Mouse (Mus musculus) limb, embryonic 12.5 days (tissue): ENCODE results near the gene Serpine2. TPM values are rescaled to one million over a fixed set of nuclear protein-coding genes. Genes with fewer than 3 reads are reported as not detected.
A peak's percentile ranks its signal among the peaks of the same experiment; 100 is the strongest.

ENCODE experiments used
- ATAC-seq: fragments of 200-750 bp; cut with Nextera tagmentation; 2 replicates; pipeline ENCODE4 v1.8.0; 2017; ENCODE audit warnings: low read depth, moderate TSS enrichment; ENCODE audit not compliant: insufficient number of reproducible peaks, insufficient read depth, low FRiP score, low TSS enrichment
- H3K27ac ChIP-seq: fragments of 300-500 bp; sonication (generic); 2 replicates; pipeline ENCODE4 v1.5.1; 2016; ENCODE audit warnings: mild to moderate bottlenecking, moderate library complexity
- H3K27me3 ChIP-seq: fragments of 300-500 bp; sonication (generic); 2 replicates; pipeline ENCODE4 v1.6.1; 2016; ENCODE audit warnings: mild to moderate bottlenecking, moderate library complexity
- H3K36me3 ChIP-seq: fragments of 300-500 bp; sonication (generic); 2 replicates; pipeline ENCODE4 v1.6.1; 2016; ENCODE audit warnings: mild to moderate bottlenecking, moderate library complexity
- H3K4me1 ChIP-seq: fragments of 300-500 bp; sonication (generic); replicated peaks from 2 replicates; pipeline ENCODE4 v1.6.1; 2016
- H3K4me2 ChIP-seq: fragments of 300-500 bp; sonication (generic); 2 replicates; pipeline ENCODE4 v1.6.1; 2016; ENCODE audit warnings: mild to moderate bottlenecking, moderate library complexity
- H3K4me3 ChIP-seq: fragments of 300-500 bp; sonication (generic); replicated peaks from 2 replicates; pipeline ENCODE4 v1.5.1; 2016; ENCODE audit warnings: mild to moderate bottlenecking
- H3K9ac ChIP-seq: fragments of 300-500 bp; sonication (generic); replicated peaks from 2 replicates; pipeline ENCODE4 v1.6.1; 2016; ENCODE audit warnings: mild to moderate bottlenecking, moderate library complexity
- H3K9me3 ChIP-seq: fragments of 300-500 bp; sonication (generic); 2 replicates; pipeline ENCODE4 v1.6.1; 2016; ENCODE audit warnings: mild to moderate bottlenecking, moderate library complexity
- WGBS: fragments of 180-500 bp; shearing (Covaris S2); methylation state at CpG from one replicate; pipeline ENCODE4 v1.1.7; 2016; 5-methylcytosine and 5-hydroxymethylcytosine counted together
- polyA plus RNA-seq: library from polyadenylated mRNA; unstranded; fragments of >200 nt; fragmentation: Nextera tagmentation; extraction: Ambion mirVana; gene quantifications from 2 replicates; pipeline ENCODE4 v1.2.1, GENCODE M21; 2016

The Serpine2 gene
- polyA plus RNA-seq, 1 experiment from 2014 or later = 186 TPM

GRCm38 (mm10) chr1:79815446-79815845 lies 45.5 kb downstream of the Serpine2 start:
- ATAC-seq = no peak
- H3K27me3 ChIP-seq = peaks cover 12% of the 10 kb centered on the region; the same call in 1 of the 2 replicates
- 90% methylated on average over 3 of the region's 3 CpGs for WGBS
- no peak overlapping the region for H3K27ac ChIP-seq
- no peak overlapping the region for H3K4me3 ChIP-seq
- H3K9ac ChIP-seq = no peak overlapping the region
- no peak overlapping the region for H3K4me2 ChIP-seq
- H3K36me3 ChIP-seq = peaks cover 31% of the 10 kb centered on the region
- no peaks in the 10 kb centered on the region for H3K9me3 ChIP-seq
- H3K4me1 ChIP-seq = no peaks in the 10 kb centered on the region

- Histone ChIP-seq H3K27ac (no peak overlapping the region), H3K36me3 (peaks cover 20% of the 10 kb centered on the region; the same call in 1 of the 2 replicates), H3K4me2 (no peak overlapping the region), H3K9ac (no peak overlapping the region), H3K9me3 (no peaks in the 10 kb centered on the region), H3K27me3 (no peaks in the 10 kb centered on the region), H3K4me3 (no peak overlapping the region), H3K4me1 (no peaks in the 10 kb centered on the region)
- no peak for ATAC-seq
- 77% methylated on average over 3 of the region's 3 CpGs for WGBS
Observed at GRCm38 (mm10) chr1:79809447-79809846, 51.5 kb downstream of the Serpine2 start.

GRCm38 (mm10) chr1:79806865-79807264 lies 54.1 kb downstream of the Serpine2 start:
- WGBS = 87% methylated on average over 5 of the region's 5 CpGs
- Histone ChIP-seq H3K27me3 (no peaks in the 10 kb centered on the region), H3K9ac (no peak overlapping the region), H3K27ac (no peak overlapping the region), H3K4me1 (no peaks in the 10 kb centered on the region), H3K36me3 (peaks cover 32% of the 10 kb centered on the region), H3K9me3 (no peaks in the 10 kb centered on the region), H3K4me3 (no peak overlapping the region), H3K4me2 (no peak overlapping the region)
- ATAC-seq = no peak

GRCm38 (mm10) chr1:79803614-79804013 lies 57.4 kb downstream of the Serpine2 start:
- Histone ChIP-seq H3K9ac (no peak overlapping the region), H3K4me2 (no peak overlapping the region), H3K9me3 (no peaks in the 10 kb centered on the region), H3K4me1 (no peaks in the 10 kb centered on the region), H3K36me3 (peaks cover 54% of the 10 kb centered on the region), H3K27ac (no peak overlapping the region), H3K27me3 (no peaks in the 10 kb centered on the region), H3K4me3 (no peak overlapping the region)
- WGBS = 92% methylated on average over 7 of the region's 7 CpGs
- no peak for ATAC-seq

GRCm38 (mm10) chr1:79802858-79803427 lies 58.0 kb downstream of the Serpine2 start:
- Histone ChIP-seq H3K36me3 (peaks cover 55% of the 10 kb centered on the region), H3K4me2 (no peak overlapping the region), H3K27me3 (no peaks in the 10 kb centered on the region), H3K9me3 (no peaks in the 10 kb centered on the region), H3K4me1 (no peaks in the 10 kb centered on the region), H3K27ac (no peak overlapping the region), H3K9ac (no peak overlapping the region), H3K4me3 (no peak overlapping the region)
- ATAC-seq = no peak
- 93% methylated on average over 11 of the region's 11 CpGs for WGBS

- H3K4me2 ChIP-seq = no peak overlapping the region
- peaks cover 40% of the 10 kb centered on the region for H3K36me3 ChIP-seq
- WGBS = 84% methylated on average over 3 of the region's 3 CpGs
- H3K9me3 ChIP-seq = no peaks in the 10 kb centered on the region
- no peak overlapping the region for H3K27ac ChIP-seq
- no peak for ATAC-seq
- H3K27me3 ChIP-seq = no peaks in the 10 kb centered on the region
- H3K4me1 ChIP-seq = no peaks in the 10 kb centered on the region
- H3K9ac ChIP-seq = no peak overlapping the region
- no peak overlapping the region for H3K4me3 ChIP-seq
Observed at GRCm38 (mm10) chr1:79797084-79797483, 63.9 kb downstream of the Serpine2 start.

- no peaks in the 10 kb centered on the region for H3K4me1 ChIP-seq
- H3K4me3 ChIP-seq = no peak overlapping the region
- WGBS = 70% methylated on average over 7 of the region's 7 CpGs
- H3K27me3 ChIP-seq = no peaks in the 10 kb centered on the region
- H3K9ac ChIP-seq = no peak overlapping the region
- H3K27ac ChIP-seq = no peak overlapping the region
- no peak overlapping the region for H3K4me2 ChIP-seq
- H3K36me3 ChIP-seq = peaks cover 22% of the 10 kb centered on the region
- ATAC-seq = no peak
- no peaks in the 10 kb centered on the region for H3K9me3 ChIP-seq
Observed at GRCm38 (mm10) chr1:79786267-79786927, 74.6 kb downstream of the Serpine2 start.

DNA sequence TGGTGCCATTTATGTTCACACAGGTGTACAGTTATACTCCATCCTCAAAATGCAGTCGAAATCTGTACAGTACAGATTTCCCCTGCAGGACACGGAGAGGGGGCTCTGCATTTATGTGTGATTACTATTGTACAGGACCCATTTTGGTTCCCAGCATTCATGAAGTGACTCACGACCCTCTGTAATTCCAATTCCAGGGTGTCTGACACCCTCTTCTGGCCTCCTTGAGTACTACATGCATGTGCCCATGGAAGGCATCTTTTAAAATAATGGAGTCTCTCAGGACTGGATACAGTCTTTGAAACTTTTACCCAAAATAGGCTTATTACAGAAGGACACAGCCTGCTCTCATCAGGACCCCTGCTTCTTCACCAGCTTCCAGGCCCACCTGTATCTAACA lies 78.5 kb downstream of the Serpine2 start:
- Histone ChIP-seq H3K36me3 (peaks cover 58% of the 10 kb centered on the region), H3K27ac (no peak overlapping the region), H3K9ac (no peak overlapping the region), H3K4me3 (no peak overlapping the region), H3K4me2 (no peak overlapping the region), H3K27me3 (no peaks in the 10 kb centered on the region), H3K4me1 (no peaks in the 10 kb centered on the region), H3K9me3 (no peaks in the 10 kb centered on the region)
- 82% methylated on average over 3 of the region's 3 CpGs for WGBS
- ATAC-seq = no peak

DNA sequence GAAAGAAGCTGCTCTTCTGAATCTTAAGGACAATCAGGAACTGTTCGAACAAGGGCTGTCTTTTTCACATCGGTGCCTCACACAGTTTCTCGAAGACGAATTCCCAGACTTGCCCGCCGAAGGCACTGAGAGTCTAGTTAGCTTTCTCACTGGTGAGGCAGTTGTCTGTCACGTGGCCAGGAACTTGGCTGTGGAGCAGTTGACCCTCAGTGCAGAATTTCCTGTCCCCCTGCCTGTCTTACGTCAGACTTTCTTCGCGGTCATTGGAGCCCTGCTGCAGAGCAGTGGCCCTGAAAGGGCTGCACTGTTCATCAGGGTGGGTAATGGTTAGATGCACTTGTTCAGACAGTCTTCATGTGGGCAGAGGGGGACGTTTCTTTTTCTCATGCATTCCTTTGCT lies 83.0 kb downstream of the Serpine2 start:
- no peak overlapping the region for H3K9ac ChIP-seq
- WGBS = 88% methylated on average over 11 of the region's 11 CpGs
- H3K36me3 ChIP-seq = peaks cover 52% of the 10 kb centered on the region

DNA sequence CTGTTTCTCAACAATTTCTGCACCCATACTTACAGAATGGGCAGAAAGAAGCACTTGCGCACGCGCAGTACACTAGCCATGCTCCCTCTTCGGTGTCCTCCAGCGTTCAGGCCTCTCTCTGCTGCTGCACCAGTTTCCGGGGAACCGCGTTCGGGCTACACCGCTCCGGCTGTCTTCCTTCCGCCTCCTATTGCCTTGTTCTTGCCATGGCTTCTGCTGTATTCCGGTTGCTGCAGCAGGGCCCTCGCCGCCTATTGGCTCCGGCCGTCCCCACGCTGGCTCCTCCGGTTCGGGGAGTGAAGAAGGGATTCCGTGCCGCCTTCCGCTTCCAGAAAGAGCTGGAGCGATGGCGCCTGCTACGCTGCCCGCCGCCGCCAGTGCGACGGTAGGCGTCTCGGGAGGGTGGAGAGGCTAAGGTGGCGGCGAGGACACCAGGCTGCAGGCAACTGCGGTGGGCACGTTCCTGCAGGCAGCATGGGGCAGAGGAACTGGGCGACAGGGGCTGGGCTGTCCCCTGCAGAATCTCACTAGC lies 85.0 kb downstream of the Serpine2 start, which contains the start of the genes Mrpl44 and Wdfy1:
TSS of gene Mrpl44 (plus strand) at position 92 of the 532 bp plus-strand sequence.
TSS of gene Wdfy1 (minus strand) at position 217 of the 532 bp plus-strand sequence.
- Histone ChIP-seq H3K4me3 (peak within 1 kb of the TSS; percentile 89), H3K36me3 (peaks cover 32% of the 10 kb centered on the region), H3K9me3 (no peaks in the 10 kb centered on the region), H3K9ac (peak within 1 kb of the TSS; percentile 86), H3K4me1 (no peaks in the 10 kb centered on the region; the same call in 1 of the 2 replicates), H3K27ac (peak within 1 kb of the TSS; percentile 88), H3K4me2 (peak within 1 kb of the TSS; percentile 64), H3K27me3 (no peaks in the 10 kb centered on the region)
- under 1% methylated on average over 38 of the region's 38 CpGs for WGBS
- peak; percentile 98 for ATAC-seq

More for the DNA sequence above, 83.0 kb downstream of the Serpine2 start:
- Histone ChIP-seq H3K27ac (no peak overlapping the region), H3K4me3 (no peak overlapping the region), H3K9me3 (no peaks in the 10 kb centered on the region), H3K4me2 (no peak overlapping the region), H3K4me1 (no peaks in the 10 kb centered on the region; the same call in 1 of the 2 replicates), H3K27me3 (no peaks in the 10 kb centered on the region)
- no peak for ATAC-seq

GRCm38 (mm10) chr1:79774164-79774780 lies 86.7 kb downstream of the Serpine2 start:
- WGBS = 81% methylated on average over 4 of the region's 4 CpGs
- no peak for ATAC-seq

More at GRCm38 (mm10) chr1:79774164-79774780, 86.7 kb downstream of the Serpine2 start:
- H3K4me3 ChIP-seq = no peak overlapping the region
- no peak overlapping the region for H3K9ac ChIP-seq
- H3K27ac ChIP-seq = no peak overlapping the region
- no peaks in the 10 kb centered on the region for H3K27me3 ChIP-seq
- no peak overlapping the region for H3K4me2 ChIP-seq
- peaks cover 16% of the 10 kb centered on the region for H3K36me3 ChIP-seq
- no peaks in the 10 kb centered on the region; the same call in 1 of the 2 replicates for H3K4me1 ChIP-seq
- H3K9me3 ChIP-seq = no peaks in the 10 kb centered on the region
